Mouse (Mus musculus): ENCODE measurements at regions not wholly inside any gene's neighbourhood (a gene's known extent, or its start where the extent isn't known, plus 50 kb on each side); places are given as distances from the start of the nearest gene placed in this dataset.

GRCm38 (mm10) chr4:81674871-81675270, 232.3 kb upstream of the Mpdz start:
- H3K79me2 ChIP-seq (ENCODE audit: control insufficient read depth, insufficient read depth, low read length, poor library complexity), result no peaks in the 10 kb centered on the region
- no peaks in the 10 kb centered on the region for H3K27me3 ChIP-seq (ENCODE audit: control insufficient read depth in 1 of 2, insufficient read depth in 2 of 2, low read length in 2 of 2)
- no peak overlapping the region for H3K27ac ChIP-seq (ENCODE audit: control insufficient read depth, low read depth, low read length)
- TF ChIP-seq USF2 (IDR thresholded peaks at IDR 0.05; ENCODE audit: borderline replicate concordance in 1 of 2, insufficient read depth in 1 of 2, low read depth in 1 of 2, low read length in 2 of 2) (no peak), ZNF384 (IDR thresholded peaks at IDR 0.05; ENCODE audit: low read depth, low read length) (no peak), POLR2AphosphoS2 (IDR thresholded peaks at IDR 0.05; ENCODE audit: low read length) (no peak), MYC (IDR thresholded peaks at IDR 0.05; ENCODE audit: low read depth, low read length) (no peak), ETS1 (IDR thresholded peaks at IDR 0.05; ENCODE audit: low read depth, low read length) (no peak), GABPA (IDR thresholded peaks at IDR 0.05; ENCODE audit: low read depth, low read length) (no peak), TAL1 (IDR thresholded peaks at IDR 0.05; ENCODE audit: low read length) (no peak), TCF12 (IDR thresholded peaks at IDR 0.05; ENCODE audit: low read depth, low read length) (no peak), MEF2A (IDR thresholded peaks at IDR 0.05; ENCODE audit: extremely low read depth, insufficient replicate concordance, low read depth, low read length, poor library complexity, severe bottlenecking) (no peak)
- H3K36me3 ChIP-seq (ENCODE audit: control insufficient read depth in 1 of 2, insufficient read depth in 2 of 2, low read length in 2 of 2), result no peaks in the 10 kb centered on the region
- H3K4me3 ChIP-seq (ENCODE audit: control insufficient read depth in 1 of 2, insufficient read depth in 1 of 2, low read depth in 2 of 2, low read length in 2 of 2), result no peak overlapping the region
- no peak for DNase-seq (ENCODE audit: low read depth, low spot score)
- H3K9me3 ChIP-seq (replicated peaks; ENCODE audit: insufficient read depth, low read length), result no peaks in the 10 kb centered on the region
- H3K4me1 ChIP-seq (ENCODE audit: control insufficient read depth in 1 of 2, insufficient read depth in 2 of 2, low read length in 2 of 2), result no peaks in the 10 kb centered on the region
- H3K9ac ChIP-seq (ENCODE audit: control insufficient read depth, low read depth, low read length, poor library complexity, severe bottlenecking), result no peak overlapping the region

GRCm38 (mm10) chr4:81673398-81674265, 231.0 kb upstream of the Mpdz start:
- no peaks in the 10 kb centered on the region for H3K36me3 ChIP-seq (ENCODE audit: control insufficient read depth in 1 of 2, insufficient read depth in 2 of 2, low read length in 2 of 2)
- no peak overlapping the region for H3K4me3 ChIP-seq (ENCODE audit: control insufficient read depth in 1 of 2, insufficient read depth in 1 of 2, low read depth in 2 of 2, low read length in 2 of 2)
- no peaks in the 10 kb centered on the region for H3K79me2 ChIP-seq (ENCODE audit: control insufficient read depth, insufficient read depth, low read length, poor library complexity)
- H3K27ac ChIP-seq (ENCODE audit: control insufficient read depth, low read depth, low read length), result no peak overlapping the region
- DNase-seq (ENCODE audit: low read depth, low spot score), result no peak
- H3K27me3 ChIP-seq (ENCODE audit: control insufficient read depth in 1 of 2, insufficient read depth in 2 of 2, low read length in 2 of 2), result no peaks in the 10 kb centered on the region
- H3K4me1 ChIP-seq (ENCODE audit: control insufficient read depth in 1 of 2, insufficient read depth in 2 of 2, low read length in 2 of 2), result no peaks in the 10 kb centered on the region
- H3K9ac ChIP-seq (ENCODE audit: control insufficient read depth, low read depth, low read length, poor library complexity, severe bottlenecking), result no peak overlapping the region
- H3K9me3 ChIP-seq (replicated peaks; ENCODE audit: insufficient read depth, low read length), result no peaks in the 10 kb centered on the region
- no peak for TF ChIP-seq ZMIZ1 (IDR thresholded peaks at IDR 0.05; ENCODE audit: low read depth, low read length)
- no peak for TF ChIP-seq TBP (IDR thresholded peaks at IDR 0.05; ENCODE audit: low read depth, low read length)
- TF ChIP-seq ZKSCAN1 (IDR thresholded peaks at IDR 0.05; ENCODE audit: low read depth, low read length), result no peak
- TF ChIP-seq USF2 (IDR thresholded peaks at IDR 0.05; ENCODE audit: borderline replicate concordance in 1 of 2, insufficient read depth in 1 of 2, low read depth in 1 of 2, low read length in 2 of 2), result no peak
- no peak for TF ChIP-seq HCFC1 (IDR thresholded peaks at IDR 0.05; ENCODE audit: low read depth, low read length)
- TF ChIP-seq MAFK (IDR thresholded peaks at IDR 0.05; ENCODE audit: borderline replicate concordance, low read depth, low read length), result no peak
- no peak for TF ChIP-seq RCOR1 (IDR thresholded peaks at IDR 0.05; ENCODE audit: low read depth, low read length)
- no peak for TF ChIP-seq CHD1 (IDR thresholded peaks at IDR 0.05; ENCODE audit: low read depth, low read length)
- TF ChIP-seq E2F4 (IDR thresholded peaks at IDR 0.05; ENCODE audit: borderline replicate concordance, low read depth, low read length), result no peak
- no peak for TF ChIP-seq MYC (IDR thresholded peaks at IDR 0.05; ENCODE audit: low read depth, low read length)
- no peak for TF ChIP-seq MXI1 (IDR thresholded peaks at IDR 0.05; ENCODE audit: low read depth, low read length)

All from MEL (cell line).